Mouse (Mus musculus) right cerebral cortex, adult 2 months (tissue): ENCODE data around the gene Gucy1a1.
A peak's percentile ranks its signal among the peaks of the same experiment; 100 is the strongest.

Source experiments
- DNase-seq, 2 experiments: peaks; one replicate each; pipeline ENCODE4 v3.0.0; 2021 to 2022; ENCODE audit warnings: low spot score in 2 of 2

Gucy1a1 gene

GRCm38 (mm10) chr3:82074201-82074851 lies 71.3 kb downstream of the Gucy1a1 start, which contains the start of gene Gucy1b1:
TSS of gene Gucy1b1 (minus strand) at chr3:82074689.
- peak; percentile 85 to 87 for DNase-seq

- DNase-seq: peak; percentile 75 to 77
These were observed 71.8 kb downstream of the Gucy1a1 start for GRCm38 (mm10) chr3:82073741-82074181.

- no peak for DNase-seq
These were observed 77.8 kb downstream of the Gucy1a1 start for GRCm38 (mm10) chr3:82067830-82068229.

GRCm38 (mm10) chr3:82061402-82062180 lies 84.0 kb downstream of the Gucy1a1 start:
- DNase-seq: no peak

GRCm38 (mm10) chr3:82057201-82057600 lies 88.4 kb downstream of the Gucy1a1 start:
- DNase-seq: no peak

GRCm38 (mm10) chr3:82054283-82054974 lies 91.2 kb downstream of the Gucy1a1 start:
- DNase-seq: no peak

GRCm38 (mm10) chr3:82052029-82052428 lies 93.6 kb downstream of the Gucy1a1 start:
- DNase-seq: no peak

- no peak for DNase-seq
These were observed 94.1 kb downstream of the Gucy1a1 start for GRCm38 (mm10) chr3:82051468-82051867.

GRCm38 (mm10) chr3:82048681-82049080 lies 96.9 kb downstream of the Gucy1a1 start:
- no peak for DNase-seq

GRCm38 (mm10) chr3:82048078-82048477 lies 97.5 kb downstream of the Gucy1a1 start:
- DNase-seq: no peak

- peak in 1 of 2 experiments; percentile 49 for DNase-seq
These were observed 98.4 kb downstream of the Gucy1a1 start for GRCm38 (mm10) chr3:82047100-82047753.

- no peak for DNase-seq
These were observed 99.5 kb downstream of the Gucy1a1 start for GRCm38 (mm10) chr3:82046087-82046486.

GRCm38 (mm10) chr3:82044902-82045301 lies 100.7 kb downstream of the Gucy1a1 start:
- DNase-seq: no peak

- DNase-seq: no peak
These were observed 101.9 kb downstream of the Gucy1a1 start for GRCm38 (mm10) chr3:82043676-82044075.
